Mouse (Mus musculus) forebrain, embryonic 15.5 days (tissue): Measurements from ENCODE around the gene Grid1. TPM values are rescaled to one million over a fixed set of nuclear protein-coding genes. Genes with fewer than 3 reads are reported as not detected.

Experiments
- ATAC-seq: fragments of 200-750 bp; cut with Nextera tagmentation; replicated peaks from 2 replicates; pipeline ENCODE4 v1.8.0; 2017; ENCODE audit warnings: mild to moderate bottlenecking, moderate TSS enrichment, moderate library complexity
- H3K27ac ChIP-seq: fragments of 300-500 bp; sonication (generic); replicated peaks from 2 replicates; pipeline ENCODE4 v1.5.1; 2015; ENCODE audit warnings: mild to moderate bottlenecking, inconsistent platforms
- H3K27me3 ChIP-seq: fragments of 300-500 bp; sonication (generic); 2 replicates; pipeline ENCODE4 v1.6.1; 2015; ENCODE audit warnings: inconsistent platforms
- H3K36me3 ChIP-seq: fragments of 300-500 bp; sonication (generic); 2 replicates; pipeline ENCODE4 v1.6.1; 2015; ENCODE audit warnings: mild to moderate bottlenecking, inconsistent platforms
- H3K4me1 ChIP-seq: fragments of 300-500 bp; sonication (generic); 2 replicates; pipeline ENCODE4 v1.6.1; 2015; ENCODE audit warnings: inconsistent platforms
- H3K4me2 ChIP-seq: fragments of 300-500 bp; sonication (generic); replicated peaks from 2 replicates; pipeline ENCODE4 v1.6.1; 2015; ENCODE audit warnings: mild to moderate bottlenecking, inconsistent platforms
- H3K4me3 ChIP-seq: fragments of 300-500 bp; sonication (generic); 2 replicates; pipeline ENCODE4 v1.5.1; 2015; ENCODE audit warnings: mild to moderate bottlenecking, inconsistent platforms
- H3K9ac ChIP-seq: fragments of 300-500 bp; sonication (generic); replicated peaks from 2 replicates; pipeline ENCODE4 v1.6.1; 2015; ENCODE audit warnings: mild to moderate bottlenecking, inconsistent platforms
- H3K9me3 ChIP-seq: fragments of 300-500 bp; sonication (generic); 2 replicates; pipeline ENCODE4 v1.6.1; 2016; ENCODE audit warnings: inconsistent platforms
- WGBS: fragments of 180-500 bp; shearing (Covaris S2); methylation state at CpG from one replicate; pipeline ENCODE4 v1.1.7; 2015; ENCODE audit warnings: mixed read lengths; 5-methylcytosine and 5-hydroxymethylcytosine counted together
- microRNA counts: library from miRNA; unstranded; fragments of <30 nt; microRNA quantifications from one replicate; lab custom pipeline; 2016
- microRNA-seq: library from miRNA; unstranded; fragments of <30 nt; microRNA quantifications from one replicate; pipeline ENCODE4, GENCODE M21; 2016
- polyA plus RNA-seq: library from polyadenylated mRNA; unstranded; fragments of >200 nt; fragmentation: Nextera tagmentation; extraction: Ambion mirVana; gene quantifications from 2 replicates; pipeline ENCODE4 v1.2.1, GENCODE M21; 2015

Grid1 gene
- polyA plus RNA-seq, 1 experiment from 2014 or later = 4.1 TPM

DNA sequence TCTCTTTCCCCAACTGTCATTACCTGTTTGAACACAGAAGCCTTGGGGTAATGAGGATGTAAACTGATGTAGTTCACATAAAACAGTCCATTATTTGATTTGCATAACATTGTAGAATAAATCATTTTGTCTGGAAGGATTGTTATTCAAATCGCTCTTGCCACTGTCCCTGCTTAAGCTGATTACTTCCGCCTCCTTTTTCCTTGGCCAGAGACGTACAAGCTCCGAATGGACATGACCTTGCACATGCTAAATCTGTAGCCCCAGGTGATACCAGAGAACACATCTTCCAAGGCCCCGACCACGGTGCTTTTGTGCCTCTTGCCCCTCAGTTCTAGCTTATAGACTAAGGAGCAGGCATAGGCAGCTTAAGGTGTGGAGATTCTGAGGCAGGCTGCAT, 755.4 kb downstream of the Grid1 start:
- H3K4me2 ChIP-seq = no peak overlapping the region
- no peak overlapping the region for H3K4me3 ChIP-seq
- no peaks in the 10 kb centered on the region for H3K27me3 ChIP-seq
- no peaks in the 10 kb centered on the region for H3K36me3 ChIP-seq
- H3K4me1 ChIP-seq = no peaks in the 10 kb centered on the region
- H3K9ac ChIP-seq = no peak overlapping the region
- 48% methylated on average over 6 of the region's 6 CpGs for WGBS
- H3K9me3 ChIP-seq = no peaks in the 10 kb centered on the region
- H3K27ac ChIP-seq = no peak overlapping the region
- no peak for ATAC-seq

DNA sequence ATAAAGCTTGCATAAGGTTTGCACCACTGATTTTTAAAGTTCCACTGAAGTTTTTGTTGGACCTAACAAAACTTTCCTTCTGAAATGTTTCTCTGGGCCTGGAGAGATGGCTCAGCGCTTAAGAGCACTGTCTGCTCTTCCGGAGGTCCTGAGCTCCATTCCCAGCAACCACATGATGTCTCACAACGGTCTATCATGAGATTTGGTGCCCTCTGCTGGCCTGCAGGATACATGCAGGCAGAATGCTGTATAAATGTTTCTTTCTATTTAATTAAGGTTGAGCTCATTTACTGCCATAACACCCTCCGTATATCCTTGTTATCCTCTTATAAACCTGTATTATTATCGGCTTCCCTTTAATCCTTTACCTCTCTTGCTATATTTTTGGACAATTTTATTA, 805.8 kb downstream of the Grid1 start:
- WGBS = 92% methylated on average over 5 of the region's 5 CpGs
- H3K9me3 ChIP-seq = no peaks in the 10 kb centered on the region

More for the DNA sequence above, 805.8 kb downstream of the Grid1 start:
- Histone ChIP-seq H3K9ac (no peak overlapping the region), H3K4me1 (no peaks in the 10 kb centered on the region), H3K4me3 (no peak overlapping the region), H3K4me2 (no peak overlapping the region), H3K27ac (no peak overlapping the region), H3K36me3 (no peaks in the 10 kb centered on the region), H3K27me3 (no peaks in the 10 kb centered on the region)
- ATAC-seq = no peak

MicroRNAs encoded within 50 kb of the gene (microRNA counts, 519-probe panel; counts per million panel counts)
- 1,857 counts per million, percentile 18 among the panel's probes with 10 or more counts for microRNA mmu-miR-346 (lab: Ali Mortazavi, UCI)

Small RNA genes lying within 50 kb of the gene (microRNA-seq; reads per million reads assigned to microRNA genes)
- gene Mir346 = 143 reads per million, percentile 58 among the genes with 10 or more reads in this experiment

Other genes starting within 250 kb of the Grid1 start
- gene Ldb3, start 231.4 kb upstream of the Grid1 start, polyA plus RNA-seq = 0.46 and 0.60 TPM in 2 replicates
- not detected in 2 replicates for gene Opn4, start 220.0 kb upstream of the Grid1 start, polyA plus RNA-seq
- gene Wapl, start 146.2 kb upstream of the Grid1 start, polyA plus RNA-seq = 21.6 and 22.3 TPM in 2 replicates